Mouse (Mus musculus) midbrain, embryonic 13.5 days (tissue): Measurements from ENCODE around the gene Lypd5. TPM values are rescaled to one million over a fixed set of nuclear protein-coding genes. Genes with fewer than 3 reads are reported as not detected.

Source experiments
- ATAC-seq: fragments of 200-750 bp; cut with Nextera tagmentation; 2 replicates; pipeline ENCODE4 v1.8.0; 2017; ENCODE audit warnings: mild to moderate bottlenecking, moderate TSS enrichment, moderate library complexity
- H3K27ac ChIP-seq: fragments of 300-500 bp; sonication (generic); 2 replicates; pipeline ENCODE4 v1.5.1; 2015; ENCODE audit warnings: inconsistent platforms, mild to moderate bottlenecking, moderate library complexity
- H3K27me3 ChIP-seq: fragments of 300-500 bp; sonication (generic); 2 replicates; pipeline ENCODE4 v1.6.1; 2015; ENCODE audit warnings: mild to moderate bottlenecking, inconsistent platforms
- H3K36me3 ChIP-seq: fragments of 300-500 bp; sonication (generic); 2 replicates; pipeline ENCODE4 v1.6.1; 2015; ENCODE audit warnings: mild to moderate bottlenecking, inconsistent platforms
- H3K4me1 ChIP-seq: fragments of 300-500 bp; sonication (generic); replicated peaks from 2 replicates; pipeline ENCODE4 v1.6.1; 2015; ENCODE audit warnings: inconsistent platforms
- H3K4me2 ChIP-seq: fragments of 300-500 bp; sonication (generic); replicated peaks from 2 replicates; pipeline ENCODE4 v1.6.1; 2015; ENCODE audit warnings: moderate library complexity, mild to moderate bottlenecking, inconsistent platforms
- H3K4me3 ChIP-seq: fragments of 300-500 bp; sonication (generic); replicated peaks from 2 replicates; pipeline ENCODE4 v1.5.1; 2015; ENCODE audit warnings: mild to moderate bottlenecking, inconsistent platforms
- H3K9ac ChIP-seq: fragments of 300-500 bp; sonication (generic); replicated peaks from 2 replicates; pipeline ENCODE4 v1.6.1; 2015; ENCODE audit warnings: mild to moderate bottlenecking, inconsistent platforms
- H3K9me3 ChIP-seq: fragments of 300-500 bp; sonication (generic); 2 replicates; pipeline ENCODE4 v1.6.1; 2016; ENCODE audit warnings: mild to moderate bottlenecking, inconsistent platforms
- WGBS: fragments of 180-500 bp; shearing (Covaris S2); methylation state at CpG from one replicate; pipeline ENCODE4 v1.1.7; 2015; 5-methylcytosine and 5-hydroxymethylcytosine counted together
- polyA plus RNA-seq: library from polyadenylated mRNA; unstranded; fragments of >200 nt; fragmentation: Nextera tagmentation; extraction: Ambion mirVana; gene quantifications from 2 replicates; pipeline ENCODE4 v1.2.1, GENCODE M21; 2015

Gene Lypd5
- polyA plus RNA-seq, 1 experiment from 2014 or later: not detected

DNA sequence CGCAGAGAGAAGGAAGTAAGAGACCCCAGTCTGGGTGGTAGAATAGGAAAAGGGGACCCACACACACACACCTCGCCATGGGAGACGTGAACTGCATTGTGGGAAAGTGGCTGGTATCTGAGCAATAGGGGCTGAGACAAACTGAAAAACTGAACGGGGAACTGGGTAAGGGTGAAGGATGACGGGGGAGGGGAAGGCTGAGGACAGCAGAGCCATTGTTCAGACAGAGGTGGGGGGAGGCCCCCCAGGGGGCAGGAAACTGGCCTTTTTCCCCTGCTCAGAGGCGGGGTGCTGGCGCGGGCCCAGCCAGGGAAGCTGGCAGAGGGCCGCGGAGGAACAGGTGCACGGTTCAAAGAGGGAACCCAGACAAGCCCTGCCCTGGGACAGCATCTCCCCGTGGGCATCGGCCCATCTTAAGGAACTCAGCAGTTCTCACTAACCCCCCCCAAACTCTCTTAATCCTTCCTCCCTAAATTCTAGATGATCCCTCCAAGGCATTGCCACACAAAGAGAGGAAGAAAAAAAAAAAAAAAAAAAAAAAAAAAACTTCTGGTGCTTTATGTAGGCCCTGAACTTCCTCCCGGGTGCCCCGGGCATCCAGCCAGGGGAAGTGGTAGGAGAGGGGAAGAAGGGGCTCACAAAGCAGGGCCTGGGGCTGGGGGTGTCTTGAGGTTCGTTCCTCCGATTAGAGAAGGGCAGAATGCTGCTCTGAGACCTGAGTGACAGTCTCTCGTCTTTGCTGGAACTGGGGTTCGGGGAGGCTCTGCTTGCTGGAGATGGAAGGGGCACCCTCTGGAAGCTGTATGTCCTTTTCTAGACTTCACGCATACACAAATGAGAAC is 24.8 kb downstream of the Lypd5 start:
- H3K36me3 ChIP-seq: no peaks in the 10 kb centered on the region
- ATAC-seq: peak; percentile 71
- H3K27ac ChIP-seq: peak overlapping the region; percentile 59
- peaks cover 15% of the 10 kb centered on the region for H3K27me3 ChIP-seq
- no peak overlapping the region for H3K4me3 ChIP-seq
- H3K4me1 ChIP-seq: peaks cover 22% of the 10 kb centered on the region
- peak overlapping the region; percentile 32; the same call in 1 of the 2 replicates for H3K9ac ChIP-seq
- no peaks in the 10 kb centered on the region for H3K9me3 ChIP-seq
- H3K4me2 ChIP-seq: peak overlapping the region; percentile 23; the same call in 1 of the 2 replicates
- WGBS: 38% methylated on average over 20 of the region's 20 CpGs

DNA sequence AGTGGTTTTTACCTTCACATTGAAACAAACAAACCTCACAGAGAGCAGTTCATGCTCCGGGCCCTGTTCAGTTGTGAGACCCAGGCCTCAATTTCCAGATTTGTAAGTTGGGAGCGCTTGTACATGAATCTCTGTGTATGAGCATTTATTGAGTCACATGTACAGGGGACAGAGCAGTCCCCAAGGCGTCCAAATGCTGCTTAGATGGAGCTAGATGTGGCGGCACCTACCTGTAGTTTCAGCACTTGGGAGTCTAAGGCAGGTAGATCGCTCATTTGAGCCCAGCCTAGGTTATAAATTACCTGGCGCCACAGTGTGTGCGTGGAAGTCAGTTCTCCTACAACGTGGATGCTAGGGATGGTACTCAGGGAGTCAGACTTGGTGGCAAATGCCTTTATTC is 27.5 kb downstream of the Lypd5 start:
- Histone ChIP-seq H3K4me3 (no peak overlapping the region), H3K4me1 (peaks cover 20% of the 10 kb centered on the region), H3K27me3 (peaks cover 15% of the 10 kb centered on the region), H3K9me3 (no peaks in the 10 kb centered on the region), H3K27ac (no peak overlapping the region), H3K4me2 (no peak overlapping the region), H3K36me3 (no peaks in the 10 kb centered on the region), H3K9ac (no peak overlapping the region)
- ATAC-seq: no peak
- WGBS: 86% methylated on average over 8 of the region's 8 CpGs

DNA sequence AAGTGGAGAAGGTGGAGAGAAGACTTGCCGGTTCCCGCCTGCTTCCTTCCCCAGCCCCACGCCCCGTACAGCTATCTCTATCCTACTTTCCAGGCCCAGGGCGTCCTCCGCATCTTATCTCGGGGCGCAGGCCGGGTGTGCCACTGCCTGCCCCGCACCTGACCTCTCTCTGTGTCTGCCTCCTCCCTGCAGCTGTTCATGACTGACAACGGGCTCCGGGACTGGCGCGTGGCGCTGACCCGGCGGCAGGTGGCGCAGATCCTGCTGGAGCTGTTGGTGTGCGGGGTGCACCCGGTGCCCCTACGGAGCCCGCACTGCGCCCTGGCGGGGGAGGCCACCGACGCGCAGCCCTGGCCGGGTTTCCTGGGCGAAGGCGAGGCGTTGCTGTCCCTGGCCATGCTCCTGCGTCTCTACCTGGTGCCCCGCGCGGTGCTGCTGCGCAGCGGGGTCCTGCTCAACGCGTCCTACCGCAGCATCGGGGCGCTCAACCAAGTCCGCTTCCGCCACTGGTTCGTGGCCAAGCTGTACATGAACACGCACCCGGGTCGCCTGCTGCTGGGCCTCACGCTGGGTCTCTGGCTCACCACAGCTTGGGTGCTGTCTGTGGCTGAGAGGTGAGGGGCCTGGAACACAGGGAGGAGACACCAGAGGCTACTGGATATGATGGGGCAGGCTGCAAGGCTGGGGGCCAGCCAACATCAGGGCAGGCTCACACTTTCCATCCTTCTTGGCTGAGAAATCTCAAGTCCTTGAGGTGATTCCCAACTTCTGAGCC is 28.3 kb downstream of the Lypd5 start:
- Histone ChIP-seq H3K27me3 (peaks cover 18% of the 10 kb centered on the region), H3K27ac (no peak overlapping the region; the same call in 1 of the 2 replicates), H3K4me1 (peaks cover 20% of the 10 kb centered on the region), H3K9ac (peak overlapping the region; percentile 37; the same call in 1 of the 2 replicates), H3K4me2 (peak overlapping the region; percentile 47), H3K36me3 (no peaks in the 10 kb centered on the region), H3K9me3 (no peaks in the 10 kb centered on the region), H3K4me3 (peak overlapping the region; percentile 28)
- ATAC-seq: 0 out of 2 replicates have a peak, but pooled peaks have one; percentile 10
- WGBS: 8% methylated on average over 49 of the region's 49 CpGs

DNA sequence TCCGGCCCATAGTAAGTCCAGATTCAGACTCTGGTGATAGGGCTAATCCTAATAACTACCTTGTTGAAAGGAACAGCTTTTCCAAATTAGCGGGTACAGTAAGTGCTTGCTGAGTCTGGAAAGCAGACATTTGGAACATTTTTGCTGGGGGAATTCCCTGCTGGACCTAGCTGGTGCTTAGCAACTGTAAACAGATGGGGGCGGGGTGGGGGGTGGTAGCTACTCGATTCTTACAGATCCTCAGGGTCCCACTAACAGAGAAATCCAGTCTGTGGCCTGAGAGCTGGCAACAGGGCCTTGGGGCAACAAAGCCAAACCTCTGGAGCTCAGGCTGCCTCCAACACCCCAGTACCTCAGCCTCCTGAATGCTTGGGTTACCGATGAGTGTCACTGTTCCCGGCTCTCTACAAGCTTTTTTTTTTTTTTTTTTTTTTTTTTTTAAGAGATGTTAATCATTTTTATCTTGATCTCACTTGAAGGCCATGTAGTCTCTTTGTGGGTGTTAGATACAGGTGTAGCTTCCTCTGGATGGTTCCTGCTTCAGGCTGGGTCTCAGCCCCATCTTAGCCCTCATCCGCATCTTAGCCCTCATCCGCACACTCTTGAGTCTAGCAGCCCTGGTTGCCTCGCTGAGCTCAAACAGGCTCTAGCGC is 29.2 kb downstream of the Lypd5 start:
- Histone ChIP-seq H3K27ac (no peak overlapping the region), H3K27me3 (peaks cover 19% of the 10 kb centered on the region), H3K4me3 (no peak overlapping the region), H3K36me3 (no peaks in the 10 kb centered on the region), H3K9me3 (no peaks in the 10 kb centered on the region), H3K9ac (no peak overlapping the region), H3K4me2 (no peak overlapping the region), H3K4me1 (peaks cover 17% of the 10 kb centered on the region)
- ATAC-seq: no peak
- 78% methylated on average over 10 of the region's 10 CpGs for WGBS

DNA sequence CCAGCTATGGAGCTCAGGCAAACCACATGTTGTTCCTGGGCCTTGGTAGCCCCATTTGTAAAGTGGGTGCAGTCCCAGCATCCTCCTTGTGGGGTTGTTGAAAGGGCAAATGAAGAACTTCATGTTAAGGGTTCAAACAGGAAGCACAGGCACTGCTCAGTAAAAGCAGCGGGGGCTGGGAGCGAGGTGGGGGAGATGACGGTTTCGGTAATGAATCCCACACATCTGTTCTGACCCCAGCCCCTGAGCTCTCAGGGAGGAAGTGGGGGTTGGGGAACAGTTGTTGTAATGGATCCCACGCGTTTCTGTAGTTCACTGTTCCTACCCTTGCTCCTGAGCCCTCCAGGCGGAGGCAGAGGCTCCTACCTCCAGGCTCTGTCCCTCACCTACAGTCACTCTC is 30.9 kb downstream of the Lypd5 start:
- H3K36me3 ChIP-seq: no peaks in the 10 kb centered on the region
- WGBS: 83% methylated on average over 7 of the region's 7 CpGs
- ATAC-seq: no peak
- H3K4me2 ChIP-seq: no peak overlapping the region
- H3K9me3 ChIP-seq: no peaks in the 10 kb centered on the region
- H3K4me1 ChIP-seq: peaks cover 7% of the 10 kb centered on the region
- no peak overlapping the region for H3K9ac ChIP-seq
- H3K27ac ChIP-seq: no peak overlapping the region
- H3K27me3 ChIP-seq: peaks cover 26% of the 10 kb centered on the region
- H3K4me3 ChIP-seq: no peak overlapping the region

DNA sequence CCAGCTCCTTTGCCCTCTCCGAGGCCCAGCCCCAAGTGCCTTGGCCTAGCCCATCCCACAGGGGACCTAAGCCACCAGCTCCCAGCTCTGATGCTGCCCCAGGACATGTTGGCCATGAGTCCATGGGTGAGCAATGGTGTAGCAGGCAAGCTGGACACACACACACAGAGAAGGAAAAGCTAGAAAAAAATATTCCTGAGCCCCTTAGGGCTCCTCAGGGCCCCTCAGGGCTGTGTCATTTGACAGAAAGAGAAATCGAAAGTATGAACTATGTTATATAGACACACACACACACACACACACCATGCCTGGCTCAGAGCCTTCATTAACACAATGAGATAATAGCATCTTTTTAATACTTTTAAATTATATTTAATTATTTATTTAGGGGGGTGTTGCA is 31.4 kb downstream of the Lypd5 start:
- H3K9ac ChIP-seq: no peak overlapping the region
- no peaks in the 10 kb centered on the region for H3K9me3 ChIP-seq
- no peak overlapping the region for H3K27ac ChIP-seq
- H3K36me3 ChIP-seq: no peaks in the 10 kb centered on the region
- no peak overlapping the region for H3K4me3 ChIP-seq
- no peak overlapping the region for H3K4me2 ChIP-seq
- H3K27me3 ChIP-seq: peaks cover 26% of the 10 kb centered on the region
- no peak for ATAC-seq
- WGBS: 70% methylated on average over 2 of the region's 2 CpGs
- peaks cover 7% of the 10 kb centered on the region for H3K4me1 ChIP-seq

DNA sequence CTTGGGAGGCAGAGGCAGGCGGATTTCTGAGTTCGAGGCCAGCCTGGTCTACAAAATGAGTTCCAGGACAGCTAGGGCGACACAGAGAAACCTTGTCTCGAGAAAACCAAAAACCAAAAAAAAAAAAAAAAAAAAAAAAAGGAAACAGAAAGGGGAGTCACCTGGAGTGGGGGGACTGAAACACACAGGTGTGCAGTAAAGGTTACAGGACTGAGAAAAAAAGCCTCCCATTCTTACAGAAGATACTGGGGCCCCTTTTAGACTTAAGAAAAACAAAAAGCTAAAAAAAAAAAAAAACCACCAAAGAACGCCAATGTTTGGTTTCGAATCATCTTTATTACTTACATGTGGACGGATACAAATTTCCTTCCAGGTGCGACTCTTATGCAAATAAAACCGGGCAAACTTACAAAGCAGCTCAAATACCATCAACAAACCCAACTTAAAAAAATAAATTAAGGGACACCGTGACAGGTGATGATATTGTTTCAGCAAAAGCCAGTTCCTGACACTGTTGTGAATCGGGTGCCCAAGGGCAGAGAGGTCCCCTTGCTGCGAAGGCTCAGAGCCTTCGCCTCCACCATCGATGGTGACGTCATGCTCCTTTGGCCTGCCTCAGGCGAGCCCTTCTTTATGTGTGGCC is 33.9 kb downstream of the Lypd5 start:
- Histone ChIP-seq H3K27ac (no peak overlapping the region), H3K4me1 (no peaks in the 10 kb centered on the region), H3K27me3 (peaks cover 14% of the 10 kb centered on the region; the same call in 1 of the 2 replicates), H3K9me3 (no peaks in the 10 kb centered on the region), H3K4me3 (no peak overlapping the region), H3K36me3 (no peaks in the 10 kb centered on the region), H3K4me2 (no peak overlapping the region), H3K9ac (no peak overlapping the region)
- WGBS: 85% methylated on average over 16 of the region's 16 CpGs
- no peak for ATAC-seq

DNA sequence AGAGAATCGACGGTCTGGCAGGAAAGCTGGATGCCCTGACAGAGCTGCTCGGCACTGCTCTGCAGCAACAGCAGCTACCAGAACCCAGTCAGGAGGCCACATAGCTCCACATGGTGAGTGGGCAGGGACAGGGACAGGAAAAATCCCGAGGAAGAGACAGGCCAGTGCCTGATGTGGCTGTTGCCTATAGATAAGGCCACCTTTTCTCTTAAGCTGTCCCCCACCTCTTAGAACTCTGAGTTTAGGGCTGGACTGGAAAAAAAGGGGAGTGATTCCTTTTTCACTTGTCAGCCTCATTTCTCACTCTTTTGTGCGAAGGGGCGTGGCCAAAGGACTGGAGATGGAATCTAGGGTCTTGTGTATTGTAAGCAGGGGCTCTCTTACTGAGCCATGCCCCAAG is 35.1 kb downstream of the Lypd5 start:
- Histone ChIP-seq H3K27ac (no peak overlapping the region), H3K4me2 (no peak overlapping the region), H3K4me3 (no peak overlapping the region), H3K36me3 (no peaks in the 10 kb centered on the region), H3K9me3 (no peaks in the 10 kb centered on the region), H3K9ac (no peak overlapping the region), H3K27me3 (peaks cover 11% of the 10 kb centered on the region; the same call in 1 of the 2 replicates), H3K4me1 (no peaks in the 10 kb centered on the region)
- WGBS: 65% methylated on average over 6 of the region's 6 CpGs
- ATAC-seq: no peak

DNA sequence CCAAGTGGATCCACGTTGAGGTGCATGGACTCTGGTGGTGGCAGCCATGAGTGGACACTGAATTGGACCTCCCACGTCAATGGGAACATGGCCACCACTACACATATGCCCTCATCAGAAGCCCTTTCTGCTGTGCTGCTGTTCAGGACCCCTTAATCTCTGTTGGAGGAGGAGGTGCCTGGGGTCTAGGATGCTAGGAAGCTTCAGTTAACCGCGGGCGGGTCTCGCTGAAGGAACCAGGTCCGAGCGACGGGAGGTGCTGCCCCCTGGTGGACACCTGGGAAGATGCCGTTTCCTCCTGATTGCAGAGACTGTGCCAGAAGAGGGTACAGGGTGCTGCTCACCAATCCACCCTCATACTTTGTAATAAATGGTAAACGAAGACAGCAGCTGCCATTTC is 35.8 kb downstream of the Lypd5 start:
- Histone ChIP-seq H3K4me2 (peak overlapping the region; percentile 27), H3K36me3 (no peaks in the 10 kb centered on the region), H3K4me3 (no peak overlapping the region), H3K9me3 (no peaks in the 10 kb centered on the region), H3K4me1 (no peaks in the 10 kb centered on the region), H3K9ac (no peak overlapping the region), H3K27ac (no peak overlapping the region), H3K27me3 (peaks cover 11% of the 10 kb centered on the region; the same call in 1 of the 2 replicates)
- 11% methylated on average over 11 of the region's 11 CpGs for WGBS
- peak; percentile 65 for ATAC-seq

DNA sequence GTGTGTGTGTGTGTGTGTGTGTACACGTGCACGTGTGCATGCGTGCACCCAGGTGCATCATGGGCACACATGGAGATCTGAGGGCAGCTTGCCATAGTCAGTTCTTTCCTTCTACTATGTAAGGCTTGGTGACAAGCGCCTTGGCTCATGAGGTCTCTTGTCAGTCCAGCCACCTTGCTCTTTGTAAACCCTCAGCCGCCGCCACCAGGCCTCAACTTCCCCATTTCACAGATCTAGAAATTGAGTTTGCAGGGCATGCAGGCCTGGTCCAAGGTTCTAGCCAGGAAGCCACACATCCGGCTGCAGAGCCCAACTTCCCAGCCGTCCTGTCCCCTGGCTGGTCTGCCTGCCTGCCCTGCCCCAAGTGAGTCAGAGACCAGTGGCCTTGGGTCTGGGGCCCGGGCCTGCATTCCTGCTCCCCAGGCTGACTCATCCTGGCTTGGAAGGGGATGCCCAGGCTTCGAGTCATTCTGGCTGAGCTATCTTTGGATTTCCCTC is 38.1 kb downstream of the Lypd5 start:
- H3K27me3 ChIP-seq: peaks cover 9% of the 10 kb centered on the region; the same call in 1 of the 2 replicates
- H3K27ac ChIP-seq: no peak overlapping the region
- WGBS: 84% methylated on average over 10 of the region's 10 CpGs
- no peaks in the 10 kb centered on the region for H3K4me1 ChIP-seq
- no peak overlapping the region for H3K4me3 ChIP-seq
- H3K9ac ChIP-seq: no peak overlapping the region
- no peak overlapping the region for H3K4me2 ChIP-seq
- ATAC-seq: no peak
- H3K36me3 ChIP-seq: no peaks in the 10 kb centered on the region
- H3K9me3 ChIP-seq: no peaks in the 10 kb centered on the region

DNA sequence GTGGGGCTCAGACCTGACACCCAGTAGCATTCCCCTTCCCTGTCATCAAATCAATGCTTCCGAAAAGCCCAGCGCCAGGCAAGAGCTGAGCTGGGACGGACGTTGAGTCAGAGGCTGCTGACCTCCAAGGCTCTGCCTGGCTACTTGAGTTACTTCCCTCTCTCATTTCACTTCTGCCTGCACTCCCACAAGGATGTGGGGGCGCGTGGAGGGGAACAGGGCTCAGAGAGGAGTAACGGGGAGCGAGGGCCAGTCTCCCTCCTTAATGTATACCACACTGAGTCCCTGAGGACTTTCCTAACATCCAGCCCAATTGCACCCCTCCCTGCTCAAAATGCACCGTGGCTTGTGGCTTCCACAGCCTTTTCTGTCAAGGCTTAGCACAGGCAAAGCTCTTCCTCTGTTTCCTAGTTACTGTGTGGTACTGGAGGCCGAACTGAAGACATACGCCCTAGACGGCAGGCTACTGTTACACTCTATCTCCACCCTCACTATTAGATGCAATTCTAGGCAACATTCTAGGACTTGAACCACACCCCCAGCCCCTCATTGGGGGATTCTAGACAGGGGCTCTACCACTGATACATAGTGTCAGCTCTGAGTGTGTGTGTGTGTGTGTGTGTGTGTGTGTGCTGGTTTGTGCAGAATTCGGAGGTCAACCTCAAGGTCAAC is 40.7 kb downstream of the Lypd5 start:
- Histone ChIP-seq H3K36me3 (no peaks in the 10 kb centered on the region), H3K4me3 (no peak overlapping the region), H3K9ac (no peak overlapping the region), H3K4me1 (no peaks in the 10 kb centered on the region), H3K9me3 (no peaks in the 10 kb centered on the region), H3K27me3 (no peaks in the 10 kb centered on the region), H3K4me2 (no peak overlapping the region), H3K27ac (no peak overlapping the region)
- no peak for ATAC-seq
- WGBS: 69% methylated on average over 13 of the region's 13 CpGs
